Mouse (Mus musculus) CH12.LX (cell line): Measurements from ENCODE around the gene Krt71.

Experiments used
- CHD2 ChIP-seq: IDR thresholded peaks from 2 replicates; pipeline ENCODE4 v1.6.1; 2011; ENCODE audit warnings: low read length, improper control_type of control experiment
- CTCF ChIP-seq, 2 experiments: IDR thresholded peaks in 1 of 2; conservative IDR thresholded peaks in 1 of 2; 2 replicates each; pipeline ENCODE4 v1.5.1; 2011 to 2012; ENCODE audit warnings: low read depth in 2 of 2, low read length in 2 of 2, improper control_type of control experiment in 1 of 2, inconsistent platforms in 1 of 2, mild to moderate bottlenecking in 1 of 2, moderate library complexity in 1 of 2
- EP300 ChIP-seq: IDR thresholded peaks from 2 replicates; pipeline ENCODE4 v1.6.1; 2011; ENCODE audit warnings: low read length, improper control_type of control experiment
- JUN ChIP-seq: IDR thresholded peaks from 2 replicates; pipeline ENCODE4 v1.6.1; 2011; ENCODE audit warnings: low read depth, mild to moderate bottlenecking, low read length, improper control_type of control experiment, moderate library complexity; ENCODE audit not compliant: insufficient read depth
- MAZ ChIP-seq: IDR thresholded peaks from 2 replicates; pipeline ENCODE4 v1.6.1; 2012; ENCODE audit warnings: low read depth, mild to moderate bottlenecking, inconsistent platforms, low read length, improper control_type of control experiment, moderate library complexity
- MEF2A ChIP-seq: IDR thresholded peaks from 2 replicates; pipeline ENCODE4 v1.6.1; 2014; ENCODE audit warnings: low read depth, mild to moderate bottlenecking, inconsistent platforms, low read length, improper control_type of control experiment, borderline replicate concordance
- POLR2A ChIP-seq: IDR thresholded peaks from 2 replicates; pipeline ENCODE4 v1.6.1; 2011; ENCODE audit warnings: low read depth, mild to moderate bottlenecking, improper control_type of control experiment, low read length
- POLR2AphosphoS2 ChIP-seq: IDR thresholded peaks from 2 replicates; pipeline ENCODE4 v1.6.1; 2011; ENCODE audit warnings: low read depth, low read length, improper control_type of control experiment
- TCF12 ChIP-seq: IDR thresholded peaks from 2 replicates; pipeline ENCODE4 v1.6.1; 2014; ENCODE audit warnings: low read depth, mild to moderate bottlenecking, inconsistent platforms, low read length, improper control_type of control experiment

DNA sequence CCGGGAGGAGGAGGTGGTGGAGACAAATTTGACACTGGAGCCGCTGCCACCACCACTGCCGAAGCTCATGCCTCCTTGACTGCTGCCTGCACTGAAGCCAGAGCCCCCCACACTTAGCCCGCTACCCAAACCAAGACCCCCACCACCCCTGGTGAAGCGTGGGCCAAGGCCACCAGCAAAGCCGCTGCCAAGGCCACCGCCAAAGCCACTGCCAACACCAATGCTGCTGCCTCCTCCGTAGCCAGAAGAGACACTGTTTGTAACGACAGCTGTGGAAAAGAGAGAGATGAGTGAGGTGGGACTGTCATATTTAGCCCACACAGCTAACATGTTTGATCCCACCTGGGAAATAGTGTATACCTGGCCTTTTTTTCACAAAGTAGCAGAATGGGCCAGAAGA is 35.5 kb downstream of the Krt71 start:
- no peak for TF ChIP-seq POLR2A
- TF ChIP-seq POLR2AphosphoS2, result no peak
- no peak for TF ChIP-seq MEF2A
- TF ChIP-seq CHD2, result no peak
- no peak for TF ChIP-seq MAZ
- TF ChIP-seq TCF12, result no peak
- no peak for TF ChIP-seq CTCF (conservative IDR thresholded peaks at IDR 0.05 in 1 of 2, IDR thresholded peaks at IDR 0.05 in 1 of 2; ENCODE audit: low read depth in 2 of 2, low read length in 2 of 2)
- no peak for TF ChIP-seq JUN
- no peak for TF ChIP-seq EP300
